Mouse (Mus musculus) midbrain, embryonic 15.5 days (tissue): ENCODE results near the gene Dnttip1. TPM values are rescaled to one million over a fixed set of nuclear protein-coding genes. Genes with fewer than 3 reads are reported as not detected.
A peak's percentile ranks its signal among the peaks of the same experiment; 100 is the strongest.
"Not testable (repeated sequence)": the region's sequence is repeated elsewhere in the genome, so short reads cannot be mapped to it uniquely, and the experiment has no call there.

Experiments
- ATAC-seq: fragments of 200-750 bp; cut with Nextera tagmentation; replicated peaks from 2 replicates; pipeline ENCODE4 v1.8.0; 2017; ENCODE audit warnings: moderate TSS enrichment
- H3K27ac ChIP-seq: fragments of 300-500 bp; sonication (generic); 2 replicates; pipeline ENCODE4 v1.5.1; 2015; ENCODE audit warnings: mild to moderate bottlenecking, inconsistent platforms
- H3K27me3 ChIP-seq: fragments of 300-500 bp; sonication (generic); replicated peaks from 2 replicates; pipeline ENCODE4 v1.6.1; 2015; ENCODE audit warnings: inconsistent platforms
- H3K36me3 ChIP-seq: fragments of 300-500 bp; sonication (generic); replicated peaks from 2 replicates; pipeline ENCODE4 v1.6.1; 2015; ENCODE audit warnings: inconsistent platforms
- H3K4me1 ChIP-seq: fragments of 300-500 bp; sonication (generic); 2 replicates; pipeline ENCODE4 v1.6.1; 2015; ENCODE audit warnings: inconsistent platforms
- H3K4me2 ChIP-seq: fragments of 300-500 bp; sonication (generic); 2 replicates; pipeline ENCODE4 v1.6.1; 2015; ENCODE audit warnings: inconsistent platforms, mild to moderate bottlenecking, moderate library complexity
- H3K4me3 ChIP-seq: fragments of 300-500 bp; sonication (generic); 2 replicates; pipeline ENCODE4 v1.5.1; 2015; ENCODE audit warnings: mild to moderate bottlenecking, inconsistent platforms
- H3K9ac ChIP-seq: fragments of 300-500 bp; sonication (generic); 2 replicates; pipeline ENCODE4 v1.6.1; 2015; ENCODE audit warnings: mild to moderate bottlenecking, inconsistent platforms
- H3K9me3 ChIP-seq: fragments of 300-500 bp; sonication (generic); 2 replicates; pipeline ENCODE4 v1.6.1; 2016; ENCODE audit warnings: inconsistent platforms
- WGBS: fragments of 180-500 bp; shearing (Covaris S2); methylation state at CpG from one replicate; pipeline ENCODE4 v1.1.7; 2015; ENCODE audit warnings: mixed read lengths; 5-methylcytosine and 5-hydroxymethylcytosine counted together
- polyA plus RNA-seq: library from polyadenylated mRNA; unstranded; fragments of >200 nt; fragmentation: Nextera tagmentation; extraction: Ambion mirVana; gene quantifications from 2 replicates; pipeline ENCODE4 v1.2.1, GENCODE M21; 2015

The Dnttip1 gene
- polyA plus RNA-seq, 1 experiment from 2014 or later = 52.7 TPM

DNA sequence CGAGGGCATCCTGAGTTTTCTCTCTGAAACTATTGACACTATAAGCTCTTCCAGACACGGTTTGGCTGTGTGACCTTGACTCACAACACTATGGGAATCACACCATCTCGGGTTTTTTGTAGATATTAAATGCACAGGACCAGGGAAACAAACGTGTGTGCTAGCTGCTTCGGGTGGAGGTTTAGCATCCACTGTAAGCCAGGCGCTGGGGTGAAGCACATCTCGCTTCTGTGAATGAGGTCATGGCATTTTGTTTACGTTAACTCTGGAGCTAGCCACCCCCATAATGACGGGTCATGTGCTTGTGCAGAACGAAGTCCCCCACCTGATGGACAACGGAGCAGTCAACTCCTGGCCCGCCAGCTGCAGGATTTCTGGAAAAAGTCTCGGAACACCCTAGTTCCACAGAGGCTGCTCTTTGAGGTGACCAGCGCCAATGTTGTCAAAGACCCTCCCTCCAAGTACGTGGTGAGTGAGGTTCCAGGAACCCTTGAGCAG, 40.7 kb downstream of the Dnttip1 start:
- 11% methylated on average over 15 of the region's 15 CpGs for WGBS
- Histone ChIP-seq H3K9me3 (no peaks in the 10 kb centered on the region), H3K4me1 (peaks cover 24% of the 10 kb centered on the region), H3K4me2 (peak overlapping the region; percentile 88), H3K4me3 (peak overlapping the region; percentile 57), H3K27me3 (no peaks in the 10 kb centered on the region), H3K36me3 (no peaks in the 10 kb centered on the region), H3K9ac (peak overlapping the region; percentile 67), H3K27ac (peak overlapping the region; percentile 71)
- peak; percentile 19; the same call in 1 of the 2 replicates for ATAC-seq

GRCm38 (mm10) chr2:164787032-164787431, 41.2 kb downstream of the Dnttip1 start:
- Histone ChIP-seq H3K4me1 (peaks cover 24% of the 10 kb centered on the region), H3K27me3 (no peaks in the 10 kb centered on the region), H3K9me3 (no peaks in the 10 kb centered on the region), H3K27ac (no peak overlapping the region), H3K9ac (no peak overlapping the region), H3K4me2 (peak overlapping the region; percentile 88), H3K36me3 (no peaks in the 10 kb centered on the region; the same call in 1 of the 2 replicates), H3K4me3 (0 out of 2 replicates have a peak overlapping the region, but pooled peaks have one; percentile 57)
- ATAC-seq = no peak
- 85% methylated on average over 3 of the region's 3 CpGs for WGBS

- WGBS = 84% methylated on average over 10 of the region's 10 CpGs
These were observed 42.0 kb downstream of the Dnttip1 start for GRCm38 (mm10) chr2:164787779-164788178.

DNA sequence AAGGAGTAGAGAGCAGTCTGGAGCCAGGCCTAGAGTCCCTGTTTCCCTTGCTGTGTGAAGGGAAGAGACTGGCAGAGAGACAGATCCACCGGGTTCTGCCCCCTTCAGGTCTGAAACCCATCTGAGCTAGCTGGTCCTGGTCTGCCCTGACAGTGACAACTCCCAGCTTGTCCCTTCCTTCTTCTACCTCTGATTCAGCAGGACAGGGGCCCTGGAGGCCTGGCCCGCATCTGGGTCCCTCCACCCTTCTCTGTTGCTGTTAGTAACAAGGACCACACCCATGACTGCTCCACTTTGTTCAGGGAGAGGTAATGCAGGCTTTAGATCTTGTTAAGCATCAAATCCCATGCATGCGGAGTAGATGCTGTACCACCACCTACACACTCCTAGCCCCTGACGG, 42.6 kb downstream of the Dnttip1 start:
- no peak overlapping the region for H3K4me3 ChIP-seq
- H3K4me1 ChIP-seq = peaks cover 24% of the 10 kb centered on the region
- H3K36me3 ChIP-seq = peaks cover 5% of the 10 kb centered on the region; the same call in 1 of the 2 replicates
- H3K27ac ChIP-seq = no peak overlapping the region
- H3K4me2 ChIP-seq = no peak overlapping the region
- 82% methylated on average over 4 of the region's 4 CpGs for WGBS
- no peaks in the 10 kb centered on the region for H3K9me3 ChIP-seq
- H3K9ac ChIP-seq = no peak overlapping the region
- no peak for ATAC-seq
- no peaks in the 10 kb centered on the region for H3K27me3 ChIP-seq

More at GRCm38 (mm10) chr2:164787779-164788178, 42.0 kb downstream of the Dnttip1 start:
- Histone ChIP-seq H3K4me3 (no peak overlapping the region), H3K9me3 (no peaks in the 10 kb centered on the region), H3K27me3 (no peaks in the 10 kb centered on the region), H3K4me2 (no peak overlapping the region), H3K4me1 (peaks cover 24% of the 10 kb centered on the region), H3K36me3 (peaks cover 5% of the 10 kb centered on the region; the same call in 1 of the 2 replicates), H3K9ac (no peak overlapping the region), H3K27ac (no peak overlapping the region)
- ATAC-seq = no peak

DNA sequence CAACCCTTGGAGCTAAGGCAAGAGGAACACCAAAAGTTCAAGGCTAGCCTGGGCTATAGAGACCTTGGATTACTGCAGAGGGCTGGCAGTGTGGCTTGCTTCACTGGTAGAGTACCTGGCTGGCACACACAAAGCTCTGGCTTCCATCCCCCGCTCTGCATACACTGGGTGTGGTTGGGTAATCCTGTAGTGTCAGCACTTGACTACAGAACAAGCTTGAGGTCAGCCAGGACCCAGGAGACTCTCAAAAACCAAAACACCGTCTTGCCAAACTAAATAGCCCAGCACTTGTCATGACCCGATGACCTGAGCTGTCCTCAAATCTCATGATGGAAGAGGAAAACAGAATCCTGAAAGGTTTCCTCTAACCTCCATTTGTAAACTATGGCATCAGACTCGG, 44.7 kb downstream of the Dnttip1 start:
- Histone ChIP-seq H3K9me3 (no peaks in the 10 kb centered on the region), H3K27ac (no peak overlapping the region), H3K27me3 (no peaks in the 10 kb centered on the region), H3K36me3 (peaks cover 11% of the 10 kb centered on the region), H3K4me2 (no peak overlapping the region), H3K4me3 (no peak overlapping the region), H3K9ac (no peak overlapping the region), H3K4me1 (peaks cover 16% of the 10 kb centered on the region)
- 85% methylated on average over 4 of the region's 4 CpGs for WGBS
- no peak for ATAC-seq

GRCm38 (mm10) chr2:164791841-164792261, 46.1 kb downstream of the Dnttip1 start:
- Histone ChIP-seq H3K36me3 (peaks cover 18% of the 10 kb centered on the region), H3K4me2 (no peak overlapping the region), H3K9ac (no peak overlapping the region), H3K9me3 (no peaks in the 10 kb centered on the region), H3K4me3 (no peak overlapping the region), H3K27ac (no peak overlapping the region), H3K27me3 (no peaks in the 10 kb centered on the region), H3K4me1 (peaks cover 9% of the 10 kb centered on the region; the same call in 1 of the 2 replicates)
- ATAC-seq = no peak
- WGBS = 94% methylated on average over 18 of the region's 18 CpGs

DNA sequence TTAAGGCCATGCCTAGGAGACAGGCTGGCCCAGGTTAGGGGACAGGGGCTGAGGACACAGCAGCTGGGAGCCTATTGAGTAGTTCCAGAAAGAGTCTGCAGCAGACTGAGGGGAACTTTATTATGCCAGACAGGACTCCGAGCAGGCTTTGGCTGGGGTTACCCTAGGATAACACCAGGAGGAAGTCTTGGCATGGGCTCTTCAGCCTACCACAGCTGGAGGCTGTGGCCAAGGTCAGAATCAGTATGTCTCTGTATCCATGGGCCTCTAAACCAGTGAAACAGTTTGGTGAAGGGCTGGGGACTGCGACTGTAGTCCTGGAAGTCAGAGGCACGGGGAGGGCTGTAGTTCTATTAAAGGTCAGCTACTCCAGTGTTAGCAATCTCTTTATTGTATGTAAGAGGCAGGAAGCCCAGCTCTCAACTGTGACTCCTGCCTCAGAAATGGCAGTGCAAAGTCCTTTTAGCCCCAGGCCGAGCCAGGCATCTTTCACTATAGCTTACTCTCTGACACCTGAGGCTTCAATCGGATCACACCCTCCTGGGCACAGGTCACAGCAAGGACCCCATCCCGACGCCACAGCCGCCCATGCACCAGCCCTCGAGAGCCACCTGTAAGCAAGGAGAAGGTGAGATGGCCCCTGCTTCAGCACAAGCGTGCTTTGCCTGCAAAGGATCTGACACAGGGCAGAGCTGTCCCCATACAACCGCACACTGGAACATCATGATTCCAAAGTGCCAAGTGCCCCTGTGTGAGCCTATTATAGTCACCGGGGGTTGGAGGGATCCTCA, 46.8 kb downstream of the Dnttip1 start:
- Histone ChIP-seq H3K9me3 (no peaks in the 10 kb centered on the region), H3K4me1 (peaks cover 4% of the 10 kb centered on the region; the same call in 1 of the 2 replicates), H3K27me3 (no peaks in the 10 kb centered on the region), H3K4me2 (no peak overlapping the region), H3K4me3 (no peak overlapping the region), H3K36me3 (peaks cover 20% of the 10 kb centered on the region), H3K9ac (no peak overlapping the region), H3K27ac (no peak overlapping the region)
- ATAC-seq = no peak
- WGBS = 95% methylated on average over 12 of the region's 12 CpGs

DNA sequence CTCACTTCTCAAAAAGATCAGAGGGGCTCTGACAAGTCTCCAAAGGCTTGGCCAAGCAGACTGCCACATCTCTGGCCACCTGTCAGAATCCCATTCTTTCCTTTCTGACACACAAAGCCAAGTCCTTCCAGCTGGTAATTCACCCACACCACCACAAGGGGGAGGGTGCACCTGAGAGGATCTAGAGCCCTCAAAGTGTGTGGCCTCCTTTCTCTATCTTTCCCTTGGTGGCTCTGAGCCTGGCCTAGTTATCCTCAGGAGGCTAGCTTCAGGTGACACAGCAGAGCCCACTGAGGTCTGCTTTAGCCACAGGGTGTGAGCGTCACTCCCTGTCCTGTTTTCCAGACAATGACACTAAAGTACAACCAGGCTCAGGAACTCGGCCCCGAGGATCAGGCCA, 47.5 kb downstream of the Dnttip1 start:
- H3K36me3 ChIP-seq = peaks cover 25% of the 10 kb centered on the region
- WGBS = 81% methylated on average over 3 of the region's 3 CpGs

DNA sequence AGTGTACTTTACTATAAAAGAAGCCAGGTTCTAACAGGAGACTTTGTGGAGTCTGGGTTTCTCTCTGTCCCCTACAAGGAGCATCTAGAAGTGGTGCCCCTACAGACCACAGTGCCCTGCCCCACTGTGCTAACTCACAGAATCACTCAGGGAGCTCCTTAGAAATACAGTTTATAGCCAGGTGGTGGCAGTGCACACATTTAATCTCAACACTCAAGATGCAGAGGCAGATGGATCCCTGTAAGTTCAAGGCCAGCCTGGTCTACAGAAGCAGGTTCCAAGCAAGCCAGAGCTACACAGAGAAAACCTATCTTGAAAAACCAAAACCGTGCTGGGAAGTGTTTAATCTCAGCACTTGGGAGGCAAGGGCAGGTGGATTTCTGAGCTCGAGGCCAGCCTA, 48.0 kb downstream of the Dnttip1 start:
- H3K4me1 ChIP-seq = no peaks in the 10 kb centered on the region; the same call in 1 of the 2 replicates
- H3K4me2 ChIP-seq = no peak overlapping the region
- WGBS = 97% methylated on average over 2 of the region's 2 CpGs
- no peaks in the 10 kb centered on the region for H3K27me3 ChIP-seq
- no peaks in the 10 kb centered on the region for H3K9me3 ChIP-seq
- H3K36me3 ChIP-seq = peaks cover 26% of the 10 kb centered on the region
- H3K9ac ChIP-seq = no peak overlapping the region
- no peak for ATAC-seq
- H3K27ac ChIP-seq = no peak overlapping the region
- H3K4me3 ChIP-seq = no peak overlapping the region

More for the DNA sequence above, 47.5 kb downstream of the Dnttip1 start:
- H3K4me2 ChIP-seq = no peak overlapping the region
- no peaks in the 10 kb centered on the region for H3K27me3 ChIP-seq
- H3K27ac ChIP-seq = no peak overlapping the region
- no peak overlapping the region for H3K9ac ChIP-seq
- ATAC-seq = no peak
- peaks cover 3% of the 10 kb centered on the region; the same call in 1 of the 2 replicates for H3K4me1 ChIP-seq
- H3K4me3 ChIP-seq = no peak overlapping the region
- H3K9me3 ChIP-seq = no peaks in the 10 kb centered on the region

- H3K4me1 ChIP-seq = no peaks in the 10 kb centered on the region
- H3K9me3 ChIP-seq = no peaks in the 10 kb centered on the region
- H3K9ac ChIP-seq = no peak overlapping the region
- H3K4me3 ChIP-seq = no peak overlapping the region
- no peaks in the 10 kb centered on the region for H3K27me3 ChIP-seq
- WGBS = 33% methylated on average over 5 of the region's 5 CpGs
- peaks cover 26% of the 10 kb centered on the region for H3K36me3 ChIP-seq
- ATAC-seq = no peak
- no peak overlapping the region for H3K4me2 ChIP-seq
- H3K27ac ChIP-seq = 0 out of 2 replicates have a peak overlapping the region, but pooled peaks have one; percentile 31
These were observed 48.5 kb downstream of the Dnttip1 start for GRCm38 (mm10) chr2:164794293-164794692.

DNA sequence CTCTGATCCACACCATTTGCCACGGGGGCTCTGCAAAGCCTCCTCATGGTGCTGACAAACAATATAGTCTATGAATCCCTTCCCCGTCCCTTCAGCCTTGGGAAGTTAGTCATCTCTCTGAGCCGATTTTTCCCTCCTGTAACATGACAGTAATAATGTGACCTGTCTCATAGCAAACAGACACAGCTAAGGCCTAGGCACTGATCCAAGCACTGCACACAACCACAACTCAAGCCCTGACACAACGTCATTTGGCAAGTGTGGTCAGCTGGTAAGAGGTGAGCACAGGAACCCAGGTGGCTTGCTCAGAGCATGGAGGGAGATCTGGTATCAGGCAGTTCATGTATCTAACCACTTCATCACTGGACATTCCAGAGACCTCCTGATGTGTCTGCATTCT, 50.1 kb downstream of the Dnttip1 start:
- H3K4me1 ChIP-seq = no peaks in the 10 kb centered on the region
- no peak overlapping the region for H3K4me2 ChIP-seq
- peaks cover 26% of the 10 kb centered on the region for H3K36me3 ChIP-seq
- H3K9me3 ChIP-seq = no peaks in the 10 kb centered on the region
- no peak overlapping the region for H3K9ac ChIP-seq
- no peak overlapping the region for H3K27ac ChIP-seq
- ATAC-seq = no peak
- no peak overlapping the region for H3K4me3 ChIP-seq
- H3K27me3 ChIP-seq = no peaks in the 10 kb centered on the region
- 85% methylated on average over 4 of the region's 4 CpGs for WGBS

GRCm38 (mm10) chr2:164798554-164798953, 52.8 kb downstream of the Dnttip1 start:
- not testable (repeated sequence) for H3K27ac ChIP-seq, ATAC-seq, H3K4me2 ChIP-seq, H3K9ac ChIP-seq, H3K4me1 ChIP-seq, H3K9me3 ChIP-seq, H3K4me3 ChIP-seq, H3K27me3 ChIP-seq
- peaks cover 20% of the 10 kb centered on the region for H3K36me3 ChIP-seq
- 89% methylated on average over 6 of the region's 6 CpGs for WGBS
